Mouse (Mus musculus): ENCODE data around the gene Ppp1r36. TPM values are rescaled to one million over a fixed set of nuclear protein-coding genes. Genes with fewer than 3 reads are reported as not detected.

The Ppp1r36 gene
- polyA plus RNA-seq, 1 experiment from 2014 or later = 3.2 TPM

GRCm38 (mm10) chr12:76479836-76480495 is 62.6 kb downstream of the Ppp1r36 start:
- ATAC-seq (ENCODE audit: insufficient read depth, low FRiP score, low read depth) = no peak

GRCm38 (mm10) chr12:76482446-76482845 is 65.1 kb downstream of the Ppp1r36 start:
- no peak for ATAC-seq (ENCODE audit: insufficient read depth, low FRiP score, low read depth)
- Histone ChIP-seq H3K4me3 (replicated peaks) (no peak overlapping the region), H3K4me1 (peaks cover 20% of the 10 kb centered on the region), H3K4me2 (no peak overlapping the region), H3K27me3 (replicated peaks) (no peaks in the 10 kb centered on the region), H3K9me3 (no peaks in the 10 kb centered on the region), H3K27ac (no peak overlapping the region; the same call in 1 of the 2 replicates), H3K9ac (no peak overlapping the region), H3K36me3 (no peaks in the 10 kb centered on the region)
- WGBS = 75% methylated on average over 2 of the region's 2 CpGs

More at GRCm38 (mm10) chr12:76479836-76480495, 62.6 kb downstream of the Ppp1r36 start:
- no peaks in the 10 kb centered on the region for H3K36me3 ChIP-seq
- H3K27ac ChIP-seq = no peak overlapping the region
- 71% methylated on average over 4 of the region's 4 CpGs for whole genome bisulfite sequencing
- no peak overlapping the region for H3K4me3 ChIP-seq (replicated peaks)
- no peaks in the 10 kb centered on the region for H3K27me3 ChIP-seq (replicated peaks)
- no peaks in the 10 kb centered on the region for H3K9me3 ChIP-seq
- H3K4me1 ChIP-seq = peaks cover 14% of the 10 kb centered on the region
- no peak overlapping the region for H3K9ac ChIP-seq
- no peak overlapping the region for H3K4me2 ChIP-seq

GRCm38 (mm10) chr12:76482948-76483347 is 65.6 kb downstream of the Ppp1r36 start:
- no peak for ATAC-seq (ENCODE audit: insufficient read depth, low FRiP score, low read depth)
- Histone ChIP-seq H3K9me3 (no peaks in the 10 kb centered on the region), H3K36me3 (no peaks in the 10 kb centered on the region), H3K9ac (no peak overlapping the region), H3K4me2 (no peak overlapping the region), H3K27me3 (replicated peaks) (no peaks in the 10 kb centered on the region), H3K4me1 (peaks cover 20% of the 10 kb centered on the region), H3K4me3 (replicated peaks) (no peak overlapping the region), H3K27ac (no peak overlapping the region; the same call in 1 of the 2 replicates)
- 82% methylated on average over 2 of the region's 2 CpGs for WGBS

GRCm38 (mm10) chr12:76484881-76485280 is 67.5 kb downstream of the Ppp1r36 start:
- WGBS = 29% methylated on average over 4 of the region's 4 CpGs
- Histone ChIP-seq H3K4me2 (no peak overlapping the region), H3K9me3 (no peaks in the 10 kb centered on the region), H3K36me3 (no peaks in the 10 kb centered on the region), H3K27ac (peak overlapping the region; percentile 57), H3K4me1 (peaks cover 10% of the 10 kb centered on the region), H3K4me3 (replicated peaks) (no peak overlapping the region), H3K9ac (no peak overlapping the region), H3K27me3 (replicated peaks) (no peaks in the 10 kb centered on the region)
- no peak for ATAC-seq (ENCODE audit: insufficient read depth, low FRiP score, low read depth)

GRCm38 (mm10) chr12:76485381-76485780 is 68.0 kb downstream of the Ppp1r36 start:
- no peak overlapping the region for H3K9ac ChIP-seq
- no peaks in the 10 kb centered on the region for H3K9me3 ChIP-seq
- H3K27me3 ChIP-seq (replicated peaks) = no peaks in the 10 kb centered on the region
- peak overlapping the region; percentile 57 for H3K27ac ChIP-seq
- no peak for ATAC-seq (ENCODE audit: insufficient read depth, low FRiP score, low read depth)
- no peak overlapping the region for H3K4me3 ChIP-seq (replicated peaks)
- 26% methylated on average over 11 of the region's 11 CpGs for WGBS
- H3K4me2 ChIP-seq = no peak overlapping the region
- peaks cover 10% of the 10 kb centered on the region for H3K4me1 ChIP-seq
- H3K36me3 ChIP-seq = no peaks in the 10 kb centered on the region

GRCm38 (mm10) chr12:76486943-76487342 is 69.6 kb downstream of the Ppp1r36 start:
- Histone ChIP-seq H3K4me3 (replicated peaks) (no peak overlapping the region), H3K9ac (no peak overlapping the region), H3K4me1 (peaks cover 10% of the 10 kb centered on the region), H3K27me3 (replicated peaks) (no peaks in the 10 kb centered on the region), H3K4me2 (no peak overlapping the region), H3K27ac (no peak overlapping the region), H3K36me3 (no peaks in the 10 kb centered on the region), H3K9me3 (no peaks in the 10 kb centered on the region)
- WGBS = 65% methylated on average over 9 of the region's 9 CpGs
- no peak for ATAC-seq (ENCODE audit: insufficient read depth, low FRiP score, low read depth)

Other genes with a start within 250 kb of the Ppp1r36 start
- gene Esr2, start 240.3 kb upstream of the Ppp1r36 start, polyA plus RNA-seq (2015; fragmentation: Nextera tagmentation; extraction: Ambion mirVana) = 0.06 and 0.13 TPM in 2 replicates
- not detected in 2 replicates for gene Tex21, start 170.8 kb upstream of the Ppp1r36 start, polyA plus RNA-seq (2015; fragmentation: Nextera tagmentation; extraction: Ambion mirVana)
- 87.7 and 108 TPM in 2 replicates for gene Mthfd1, start 162.2 kb upstream of the Ppp1r36 start, polyA plus RNA-seq (2015; fragmentation: Nextera tagmentation; extraction: Ambion mirVana)
- 4.1 TPM in 2 replicates for gene Akap5, start 92.6 kb upstream of the Ppp1r36 start, polyA plus RNA-seq (2015; fragmentation: Nextera tagmentation; extraction: Ambion mirVana)
- gene Zbtb25, start 47.9 kb upstream of the Ppp1r36 start, polyA plus RNA-seq (2015; fragmentation: Nextera tagmentation; extraction: Ambion mirVana) = 13.7 and 14.5 TPM in 2 replicates
- gene Zbtb1, start 47.3 kb upstream of the Ppp1r36 start, polyA plus RNA-seq (2015; fragmentation: Nextera tagmentation; extraction: Ambion mirVana) = 8.9 and 9.5 TPM in 2 replicates
- 11.3 and 11.7 TPM in 2 replicates for gene Hspa2, start 13.4 kb upstream of the Ppp1r36 start, polyA plus RNA-seq (2015; fragmentation: Nextera tagmentation; extraction: Ambion mirVana)
- 11.5 and 13.9 TPM in 2 replicates for gene Plekhg3, start 113.4 kb downstream of the Ppp1r36 start, polyA plus RNA-seq (2015; fragmentation: Nextera tagmentation; extraction: Ambion mirVana)

Measured in stomach, embryonic 15.5 days (tissue).